Mouse (Mus musculus) forebrain, embryonic 12.5 days (tissue): ENCODE results near the gene Gab1. TPM values are rescaled to one million over a fixed set of nuclear protein-coding genes. Genes with fewer than 3 reads are reported as not detected.

Experiments used
- ATAC-seq: fragments of 200-750 bp; cut with Nextera tagmentation; 2 replicates; pipeline ENCODE4 v1.8.0; 2017; ENCODE audit warnings: moderate TSS enrichment; ENCODE audit not compliant: low FRiP score
- H3K27ac ChIP-seq: fragments of 300-500 bp; sonication (generic); 2 replicates; pipeline ENCODE4 v1.5.1; 2016; ENCODE audit warnings: mild to moderate bottlenecking
- H3K27me3 ChIP-seq: fragments of 300-500 bp; sonication (generic); 2 replicates; pipeline ENCODE4 v1.6.1; 2016; ENCODE audit warnings: mild to moderate bottlenecking
- H3K36me3 ChIP-seq: fragments of 300-500 bp; sonication (generic); replicated peaks from 2 replicates; pipeline ENCODE4 v1.6.1; 2016; ENCODE audit warnings: mild to moderate bottlenecking
- H3K4me1 ChIP-seq: fragments of 300-500 bp; sonication (generic); 2 replicates; pipeline ENCODE4 v1.6.1; 2016
- H3K4me2 ChIP-seq: fragments of 300-500 bp; sonication (generic); 2 replicates; pipeline ENCODE4 v1.6.1; 2016; ENCODE audit warnings: mild to moderate bottlenecking, moderate library complexity
- H3K4me3 ChIP-seq: fragments of 300-500 bp; sonication (generic); replicated peaks from 2 replicates; pipeline ENCODE4 v1.5.1; 2016; ENCODE audit warnings: mild to moderate bottlenecking
- H3K9ac ChIP-seq: fragments of 300-500 bp; sonication (generic); 2 replicates; pipeline ENCODE4 v1.6.1; 2016; ENCODE audit warnings: mild to moderate bottlenecking
- H3K9me3 ChIP-seq: fragments of 300-500 bp; sonication (generic); 2 replicates; pipeline ENCODE4 v1.6.1; 2016
- WGBS: fragments of 180-500 bp; shearing (Covaris S2); methylation state at CpG from one replicate; pipeline ENCODE4 v1.1.7; 2016; 5-methylcytosine and 5-hydroxymethylcytosine counted together
- polyA plus RNA-seq: library from polyadenylated mRNA; unstranded; fragments of >200 nt; fragmentation: Nextera tagmentation; extraction: Ambion mirVana; gene quantifications from 2 replicates; pipeline ENCODE4 v1.2.1, GENCODE M21; 2016

Gene Gab1
- polyA plus RNA-seq, 1 experiment from 2014 or later = 15.3 TPM

- Histone ChIP-seq H3K36me3 (no peaks in the 10 kb centered on the region), H3K4me1 (peaks cover 13% of the 10 kb centered on the region; the same call in 1 of the 2 replicates), H3K4me3 (no peak overlapping the region), H3K4me2 (no peak overlapping the region), H3K27me3 (no peaks in the 10 kb centered on the region), H3K9ac (no peak overlapping the region), H3K9me3 (no peaks in the 10 kb centered on the region), H3K27ac (no peak overlapping the region)
- no peak for ATAC-seq
- 82% methylated on average over 9 of the region's 9 CpGs for WGBS
Measured at GRCm38 (mm10) chr8:80852412-80853165, 27.7 kb downstream of the Gab1 start.

DNA sequence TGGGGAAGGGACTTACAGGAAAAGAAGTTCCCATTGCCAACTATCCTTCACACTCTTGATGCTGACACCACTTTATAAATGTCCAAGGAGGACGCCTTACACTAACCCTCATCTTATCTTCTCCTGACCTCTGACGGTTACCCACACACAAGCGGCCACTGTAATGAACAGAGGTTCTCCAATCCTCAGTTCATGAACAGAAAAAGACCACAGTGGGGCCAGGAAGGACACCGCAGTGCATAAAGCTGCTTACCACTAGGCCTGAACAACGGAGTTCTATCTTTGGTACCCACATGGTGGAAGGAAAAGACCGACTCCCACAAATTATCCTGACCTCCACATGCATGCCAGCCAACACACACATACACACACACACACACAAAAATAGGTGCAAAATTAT, 28.7 kb downstream of the Gab1 start:
- Histone ChIP-seq H3K36me3 (no peaks in the 10 kb centered on the region), H3K9me3 (no peaks in the 10 kb centered on the region), H3K4me1 (peaks cover 12% of the 10 kb centered on the region; the same call in 1 of the 2 replicates), H3K9ac (no peak overlapping the region), H3K4me2 (no peak overlapping the region), H3K27me3 (no peaks in the 10 kb centered on the region), H3K4me3 (no peak overlapping the region), H3K27ac (no peak overlapping the region)
- no peak for ATAC-seq
- 97% methylated on average over 6 of the region's 6 CpGs for WGBS

GRCm38 (mm10) chr8:80850013-80850412, 30.3 kb downstream of the Gab1 start:
- no peak for ATAC-seq
- Histone ChIP-seq H3K9ac (no peak overlapping the region), H3K9me3 (no peaks in the 10 kb centered on the region), H3K4me2 (no peak overlapping the region), H3K4me3 (no peak overlapping the region), H3K27me3 (no peaks in the 10 kb centered on the region), H3K36me3 (no peaks in the 10 kb centered on the region), H3K4me1 (peaks cover 7% of the 10 kb centered on the region; the same call in 1 of the 2 replicates), H3K27ac (no peak overlapping the region)
- 92% methylated on average over 4 of the region's 4 CpGs for WGBS

- Histone ChIP-seq H3K9me3 (no peaks in the 10 kb centered on the region), H3K9ac (no peak overlapping the region), H3K4me2 (no peak overlapping the region), H3K36me3 (no peaks in the 10 kb centered on the region), H3K4me1 (peaks cover 5% of the 10 kb centered on the region; the same call in 1 of the 2 replicates), H3K27me3 (no peaks in the 10 kb centered on the region), H3K27ac (no peak overlapping the region), H3K4me3 (no peak overlapping the region)
- ATAC-seq = no peak
- 83% methylated on average over 11 of the region's 11 CpGs for WGBS
Measured at GRCm38 (mm10) chr8:80848631-80849030, 31.7 kb downstream of the Gab1 start.

DNA sequence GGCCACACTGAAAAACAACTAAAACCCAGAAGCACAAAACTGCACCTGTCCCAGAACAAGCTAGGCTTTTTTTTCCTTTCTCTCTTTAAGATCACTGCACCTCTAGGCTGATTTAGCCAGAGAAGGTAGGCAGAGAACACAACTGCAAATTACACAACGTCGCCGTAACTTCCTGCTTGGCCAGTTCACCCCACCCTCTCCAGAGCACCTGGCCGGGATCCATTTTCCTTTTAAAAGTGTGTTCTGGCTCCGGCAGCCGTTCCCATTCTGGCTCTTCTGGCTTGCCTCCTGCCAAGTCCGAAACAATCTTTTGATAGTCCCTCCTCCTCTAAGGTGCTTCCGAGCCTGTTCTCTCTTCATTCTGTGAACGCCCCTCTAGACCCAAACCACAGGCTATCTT, 32.4 kb downstream of the Gab1 start:
- Histone ChIP-seq H3K27ac (no peak overlapping the region), H3K27me3 (no peaks in the 10 kb centered on the region), H3K4me3 (no peak overlapping the region), H3K9ac (no peak overlapping the region), H3K9me3 (no peaks in the 10 kb centered on the region), H3K4me2 (no peak overlapping the region), H3K4me1 (no peaks in the 10 kb centered on the region; the same call in 1 of the 2 replicates), H3K36me3 (no peaks in the 10 kb centered on the region)
- no peak for ATAC-seq
- 75% methylated on average over 9 of the region's 9 CpGs for WGBS

GRCm38 (mm10) chr8:80845284-80845683, 35.0 kb downstream of the Gab1 start:
- 89% methylated on average over 13 of the region's 13 CpGs for WGBS
- H3K9me3 ChIP-seq = no peaks in the 10 kb centered on the region
- H3K27ac ChIP-seq = no peak overlapping the region
- no peak overlapping the region for H3K4me3 ChIP-seq
- no peaks in the 10 kb centered on the region for H3K36me3 ChIP-seq
- H3K27me3 ChIP-seq = no peaks in the 10 kb centered on the region
- no peaks in the 10 kb centered on the region for H3K4me1 ChIP-seq
- H3K9ac ChIP-seq = no peak overlapping the region
- no peak overlapping the region for H3K4me2 ChIP-seq
- no peak for ATAC-seq

DNA sequence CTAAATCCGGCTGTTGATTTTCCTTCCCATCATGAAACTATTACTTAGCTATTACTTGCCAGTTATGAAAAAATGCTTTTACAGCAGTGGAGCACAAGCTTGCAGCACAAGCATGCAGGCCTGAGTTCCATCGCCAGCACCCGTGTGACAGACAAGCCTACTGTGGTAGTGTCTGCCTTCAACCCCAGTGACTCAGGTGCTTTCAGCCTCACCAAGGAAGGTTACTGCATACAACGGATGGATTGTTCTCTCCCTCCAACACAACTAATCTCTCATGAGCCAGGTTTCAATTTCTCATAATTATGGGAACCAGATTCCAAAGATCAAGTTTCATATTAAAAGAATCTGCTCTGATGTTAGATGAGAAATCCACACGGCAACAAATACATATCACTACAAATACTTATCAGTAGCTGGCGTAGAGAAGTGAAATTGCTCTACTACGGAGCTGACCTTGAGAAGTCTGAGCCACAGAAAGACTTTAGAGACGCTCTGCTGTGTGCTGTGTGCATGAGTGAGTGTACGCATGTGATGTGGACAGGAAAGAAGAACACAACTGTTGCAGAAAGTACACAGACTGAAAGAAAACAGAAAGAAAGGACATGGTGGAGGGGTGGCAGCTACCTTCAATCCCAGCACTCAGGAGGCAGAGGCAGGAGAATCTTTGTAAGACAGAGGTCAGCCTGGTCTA, 36.4 kb downstream of the Gab1 start:
- H3K36me3 ChIP-seq = no peaks in the 10 kb centered on the region
- ATAC-seq = no peak
- no peak overlapping the region for H3K27ac ChIP-seq
- no peak overlapping the region for H3K4me2 ChIP-seq
- no peaks in the 10 kb centered on the region for H3K4me1 ChIP-seq
- WGBS = 91% methylated on average over 9 of the region's 9 CpGs
- H3K9me3 ChIP-seq = no peaks in the 10 kb centered on the region
- H3K9ac ChIP-seq = no peak overlapping the region
- no peaks in the 10 kb centered on the region for H3K27me3 ChIP-seq
- H3K4me3 ChIP-seq = no peak overlapping the region

GRCm38 (mm10) chr8:80842514-80842913, 37.8 kb downstream of the Gab1 start:
- no peaks in the 10 kb centered on the region for H3K27me3 ChIP-seq
- H3K9me3 ChIP-seq = no peaks in the 10 kb centered on the region
- H3K4me1 ChIP-seq = no peaks in the 10 kb centered on the region
- no peak overlapping the region for H3K4me2 ChIP-seq
- H3K9ac ChIP-seq = no peak overlapping the region
- no peak for ATAC-seq
- H3K27ac ChIP-seq = no peak overlapping the region
- 97% methylated on average over 3 of the region's 3 CpGs for WGBS
- H3K4me3 ChIP-seq = no peak overlapping the region
- H3K36me3 ChIP-seq = no peaks in the 10 kb centered on the region

GRCm38 (mm10) chr8:80840090-80840489, 40.2 kb downstream of the Gab1 start:
- Histone ChIP-seq H3K36me3 (no peaks in the 10 kb centered on the region), H3K4me1 (no peaks in the 10 kb centered on the region), H3K9ac (no peak overlapping the region), H3K9me3 (no peaks in the 10 kb centered on the region), H3K27me3 (no peaks in the 10 kb centered on the region), H3K4me2 (no peak overlapping the region), H3K27ac (no peak overlapping the region), H3K4me3 (no peak overlapping the region)
- WGBS = 88% methylated on average over 6 of the region's 6 CpGs
- no peak for ATAC-seq

GRCm38 (mm10) chr8:80838199-80838598, 42.1 kb downstream of the Gab1 start:
- H3K9me3 ChIP-seq = no peaks in the 10 kb centered on the region
- H3K4me1 ChIP-seq = no peaks in the 10 kb centered on the region
- H3K4me2 ChIP-seq = no peak overlapping the region
- H3K27me3 ChIP-seq = no peaks in the 10 kb centered on the region
- H3K4me3 ChIP-seq = no peak overlapping the region
- H3K9ac ChIP-seq = no peak overlapping the region
- no peak for ATAC-seq
- H3K27ac ChIP-seq = no peak overlapping the region
- no peaks in the 10 kb centered on the region for H3K36me3 ChIP-seq
- 62% methylated on average over 6 of the region's 6 CpGs for WGBS

GRCm38 (mm10) chr8:80835401-80835800, 44.9 kb downstream of the Gab1 start:
- Histone ChIP-seq H3K4me2 (no peak overlapping the region), H3K9ac (no peak overlapping the region), H3K27ac (no peak overlapping the region), H3K4me3 (no peak overlapping the region), H3K27me3 (no peaks in the 10 kb centered on the region), H3K9me3 (no peaks in the 10 kb centered on the region), H3K4me1 (peaks cover 9% of the 10 kb centered on the region), H3K36me3 (no peaks in the 10 kb centered on the region)
- WGBS = 78% methylated on average over 6 of the region's 6 CpGs
- ATAC-seq = no peak

- no peak for ATAC-seq
- Histone ChIP-seq H3K4me1 (peaks cover 13% of the 10 kb centered on the region), H3K9ac (no peak overlapping the region), H3K9me3 (no peaks in the 10 kb centered on the region), H3K27ac (no peak overlapping the region), H3K27me3 (no peaks in the 10 kb centered on the region), H3K4me3 (no peak overlapping the region), H3K36me3 (no peaks in the 10 kb centered on the region), H3K4me2 (no peak overlapping the region)
- 79% methylated on average over 4 of the region's 4 CpGs for WGBS
Measured at GRCm38 (mm10) chr8:80834443-80834842, 45.9 kb downstream of the Gab1 start.

GRCm38 (mm10) chr8:80832534-80832933, 47.8 kb downstream of the Gab1 start:
- no peak overlapping the region for H3K4me2 ChIP-seq
- no peaks in the 10 kb centered on the region for H3K27me3 ChIP-seq
- no peak for ATAC-seq
- no peak overlapping the region for H3K27ac ChIP-seq
- H3K9ac ChIP-seq = no peak overlapping the region
- H3K4me1 ChIP-seq = peaks cover 13% of the 10 kb centered on the region
- no peak overlapping the region for H3K4me3 ChIP-seq
- no peaks in the 10 kb centered on the region for H3K9me3 ChIP-seq
- no peaks in the 10 kb centered on the region for H3K36me3 ChIP-seq
